Mouse (Mus musculus) kidney, adult 18-20 months (tissue): ENCODE results near the gene Lrpprc.

Experiments used
- DNase-seq: peaks from one replicate; pipeline ENCODE4 v3.0.0; 2021

Gene Lrpprc

GRCm38 (mm10) chr17:84758374-84758773 lies 32.2 kb downstream of the Lrpprc start:
- DNase-seq, result no peak

- DNase-seq, result no peak
Measured at GRCm38 (mm10) chr17:84756090-84756489, 34.5 kb downstream of the Lrpprc start.

GRCm38 (mm10) chr17:84753489-84753888 lies 37.1 kb downstream of the Lrpprc start:
- DNase-seq, result no peak

- DNase-seq, result no peak
Measured at GRCm38 (mm10) chr17:84752286-84752685, 38.3 kb downstream of the Lrpprc start.

- DNase-seq, result no peak
Measured at GRCm38 (mm10) chr17:84751630-84752191, 38.9 kb downstream of the Lrpprc start.

- DNase-seq, result no peak
Measured at GRCm38 (mm10) chr17:84750130-84750529, 40.5 kb downstream of the Lrpprc start.

GRCm38 (mm10) chr17:84749297-84749696 lies 41.3 kb downstream of the Lrpprc start:
- no peak for DNase-seq

- no peak for DNase-seq
Measured at GRCm38 (mm10) chr17:84748152-84748682, 42.4 kb downstream of the Lrpprc start.

- no peak for DNase-seq
Measured at GRCm38 (mm10) chr17:84747212-84747611, 43.4 kb downstream of the Lrpprc start.

GRCm38 (mm10) chr17:84745001-84745400 lies 45.6 kb downstream of the Lrpprc start:
- no peak for DNase-seq

GRCm38 (mm10) chr17:84744256-84744655 lies 46.3 kb downstream of the Lrpprc start:
- no peak for DNase-seq

- no peak for DNase-seq
Measured at GRCm38 (mm10) chr17:84738073-84738797, 52.4 kb downstream of the Lrpprc start.

- DNase-seq, result no peak
Measured at GRCm38 (mm10) chr17:84736719-84737118, 53.9 kb downstream of the Lrpprc start.

GRCm38 (mm10) chr17:84732612-84733011 lies 58.0 kb downstream of the Lrpprc start:
- DNase-seq, result no peak

GRCm38 (mm10) chr17:84731361-84731760 lies 59.2 kb downstream of the Lrpprc start:
- DNase-seq, result no peak

- no peak for DNase-seq
Measured at GRCm38 (mm10) chr17:84729140-84729539, 61.4 kb downstream of the Lrpprc start.

GRCm38 (mm10) chr17:84728201-84728911 lies 62.2 kb downstream of the Lrpprc start:
- DNase-seq, result no peak

GRCm38 (mm10) chr17:84725163-84725562 lies 65.4 kb downstream of the Lrpprc start:
- DNase-seq, result no peak

GRCm38 (mm10) chr17:84724028-84724427 lies 66.6 kb downstream of the Lrpprc start:
- DNase-seq, result no peak

GRCm38 (mm10) chr17:84719105-84719504 lies 71.5 kb downstream of the Lrpprc start:
- no peak for DNase-seq

- no peak for DNase-seq
Measured at GRCm38 (mm10) chr17:84717416-84717815, 73.2 kb downstream of the Lrpprc start.

GRCm38 (mm10) chr17:84716252-84716872 lies 74.2 kb downstream of the Lrpprc start:
- DNase-seq, result no peak

GRCm38 (mm10) chr17:84714930-84715329 lies 75.7 kb downstream of the Lrpprc start:
- no peak for DNase-seq
